Mouse (Mus musculus) neural tube, embryonic 13.5 days (tissue): Measurements from ENCODE around the gene Pth1r. TPM values are rescaled to one million over a fixed set of nuclear protein-coding genes. Genes with fewer than 3 reads are reported as not detected.
"Not testable (repeated sequence)": the region's sequence is repeated elsewhere in the genome, so short reads cannot be mapped to it uniquely, and the experiment has no call there.

Experiments
- ATAC-seq: fragments of 200-750 bp; cut with Nextera tagmentation; 2 replicates; pipeline ENCODE4 v1.8.0; 2017; ENCODE audit warnings: low read depth, mild to moderate bottlenecking, moderate TSS enrichment, moderate library complexity
- H3K27ac ChIP-seq: fragments of 300-500 bp; sonication (generic); replicated peaks from 2 replicates; pipeline ENCODE4 v1.5.1; 2015; ENCODE audit warnings: moderate library complexity, mild to moderate bottlenecking, inconsistent platforms
- H3K27me3 ChIP-seq: fragments of 300-500 bp; sonication (generic); 2 replicates; pipeline ENCODE4 v1.6.1; 2015; ENCODE audit warnings: mild to moderate bottlenecking, inconsistent platforms
- H3K36me3 ChIP-seq: fragments of 300-500 bp; sonication (generic); 2 replicates; pipeline ENCODE4 v1.6.1; 2015; ENCODE audit warnings: mild to moderate bottlenecking, inconsistent platforms
- H3K4me1 ChIP-seq: fragments of 300-500 bp; sonication (generic); replicated peaks from 2 replicates; pipeline ENCODE4 v1.6.1; 2015; ENCODE audit warnings: inconsistent platforms
- H3K4me2 ChIP-seq: fragments of 300-500 bp; sonication (generic); 2 replicates; pipeline ENCODE4 v1.6.1; 2015; ENCODE audit warnings: inconsistent platforms, mild to moderate bottlenecking, moderate library complexity
- H3K4me3 ChIP-seq: fragments of 300-500 bp; sonication (generic); 2 replicates; pipeline ENCODE4 v1.5.1; 2015; ENCODE audit warnings: mild to moderate bottlenecking, inconsistent platforms
- H3K9ac ChIP-seq: fragments of 300-500 bp; sonication (generic); 2 replicates; pipeline ENCODE4 v1.6.1; 2015; ENCODE audit warnings: moderate library complexity, mild to moderate bottlenecking, inconsistent platforms
- H3K9me3 ChIP-seq: fragments of 300-500 bp; sonication (generic); 2 replicates; pipeline ENCODE4 v1.6.1; 2016; ENCODE audit warnings: inconsistent platforms
- WGBS: fragments of 180-500 bp; shearing (Covaris S2); methylation state at CpG from one replicate; pipeline ENCODE4 v1.1.7; 2015; 5-methylcytosine and 5-hydroxymethylcytosine counted together
- polyA plus RNA-seq: library from polyadenylated mRNA; unstranded; fragments of >200 nt; fragmentation: Nextera tagmentation; extraction: Ambion mirVana; gene quantifications from 2 replicates; pipeline ENCODE4 v1.2.1, GENCODE M21; 2015

Pth1r gene
- polyA plus RNA-seq, 1 experiment from 2014 or later = 17.6 TPM

GRCm38 (mm10) chr9:110687061-110687460, 59.9 kb downstream of the Pth1r start:
- no peak overlapping the region for H3K4me2 ChIP-seq
- no peaks in the 10 kb centered on the region for H3K27me3 ChIP-seq
- 69% methylated on average over 5 of the region's 5 CpGs for WGBS
- H3K4me1 ChIP-seq = peaks cover 51% of the 10 kb centered on the region
- no peak for ATAC-seq
- no peak overlapping the region for H3K4me3 ChIP-seq
- H3K27ac ChIP-seq = no peak overlapping the region
- no peak overlapping the region for H3K9ac ChIP-seq
- H3K36me3 ChIP-seq = no peaks in the 10 kb centered on the region
- H3K9me3 ChIP-seq = no peaks in the 10 kb centered on the region

- ATAC-seq = no peak
These were observed 60.5 kb downstream of the Pth1r start for GRCm38 (mm10) chr9:110686472-110686871.

GRCm38 (mm10) chr9:110685591-110685990, 61.4 kb downstream of the Pth1r start:
- H3K27me3 ChIP-seq = no peaks in the 10 kb centered on the region
- no peak overlapping the region for H3K4me3 ChIP-seq
- ATAC-seq = no peak
- H3K27ac ChIP-seq = 0 out of 2 replicates have a peak overlapping the region, but pooled peaks have one; percentile 18
- WGBS = 73% methylated on average over 5 of the region's 5 CpGs
- no peaks in the 10 kb centered on the region for H3K36me3 ChIP-seq
- H3K9ac ChIP-seq = no peak overlapping the region
- H3K9me3 ChIP-seq = no peaks in the 10 kb centered on the region
- no peak overlapping the region for H3K4me2 ChIP-seq
- peaks cover 62% of the 10 kb centered on the region for H3K4me1 ChIP-seq

More at GRCm38 (mm10) chr9:110686472-110686871, 60.5 kb downstream of the Pth1r start:
- WGBS = 60% methylated on average over 3 of the region's 3 CpGs
- H3K4me2 ChIP-seq = no peak overlapping the region
- H3K4me3 ChIP-seq = no peak overlapping the region
- H3K9ac ChIP-seq = peak overlapping the region; percentile 22; the same call in 1 of the 2 replicates
- H3K36me3 ChIP-seq = no peaks in the 10 kb centered on the region
- H3K9me3 ChIP-seq = no peaks in the 10 kb centered on the region
- no peak overlapping the region for H3K27ac ChIP-seq
- peaks cover 57% of the 10 kb centered on the region for H3K4me1 ChIP-seq
- H3K27me3 ChIP-seq = no peaks in the 10 kb centered on the region

- peaks cover 62% of the 10 kb centered on the region for H3K4me1 ChIP-seq
- H3K27me3 ChIP-seq = no peaks in the 10 kb centered on the region
- H3K36me3 ChIP-seq = no peaks in the 10 kb centered on the region
- no peak for ATAC-seq
- WGBS = 67% methylated on average over 8 of the region's 8 CpGs
- H3K4me2 ChIP-seq = no peak overlapping the region
- H3K9ac ChIP-seq = no peak overlapping the region
- no peaks in the 10 kb centered on the region for H3K9me3 ChIP-seq
- no peak overlapping the region for H3K4me3 ChIP-seq
- H3K27ac ChIP-seq = 0 out of 2 replicates have a peak overlapping the region, but pooled peaks have one; percentile 18
These were observed 61.8 kb downstream of the Pth1r start for GRCm38 (mm10) chr9:110685187-110685586.

DNA sequence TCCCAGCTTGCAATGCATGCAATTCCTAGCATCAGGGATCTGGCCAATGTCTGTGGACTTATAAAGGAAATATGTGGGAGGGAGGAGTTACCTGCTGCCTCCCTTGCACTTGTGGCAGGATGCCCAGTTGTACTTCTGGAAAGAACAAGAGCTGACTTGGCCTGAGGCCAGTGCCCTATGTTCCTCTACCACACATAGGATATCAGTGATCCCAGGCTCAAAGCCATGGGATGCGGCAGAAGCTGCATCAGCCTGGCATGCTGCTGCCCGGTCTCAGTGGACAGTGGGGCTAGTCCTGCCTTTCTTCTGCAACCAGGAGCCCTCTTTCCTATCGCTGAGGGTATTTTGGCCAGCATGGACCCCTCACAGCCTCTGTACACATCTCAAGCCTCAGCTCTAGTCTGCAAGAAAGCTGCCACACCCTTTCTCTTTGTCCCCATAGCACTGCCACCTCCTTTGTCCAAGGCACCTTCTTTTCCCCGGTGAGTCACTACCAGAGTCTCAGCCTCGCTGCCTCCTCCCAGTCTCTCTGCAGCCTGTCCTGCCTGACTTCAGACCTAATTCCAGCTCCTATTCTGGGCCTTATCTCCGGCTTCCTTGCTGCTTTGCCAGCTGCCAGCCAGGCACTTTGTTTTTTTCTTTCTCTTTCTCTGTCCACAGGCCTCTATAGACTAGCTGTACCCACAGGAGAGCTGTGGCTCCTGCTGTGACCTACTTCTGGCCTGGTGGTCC, 62.7 kb downstream of the Pth1r start:
- no peaks in the 10 kb centered on the region for H3K9me3 ChIP-seq
- peak overlapping the region; percentile 81 for H3K27ac ChIP-seq
- peaks cover 62% of the 10 kb centered on the region for H3K4me1 ChIP-seq
- no peaks in the 10 kb centered on the region for H3K36me3 ChIP-seq
- no peak overlapping the region for H3K4me3 ChIP-seq
- peak overlapping the region; percentile 50; the same call in 1 of the 2 replicates for H3K9ac ChIP-seq
- no peak; the same call in 1 of the 2 replicates for ATAC-seq
- 64% methylated on average over 6 of the region's 6 CpGs for WGBS
- H3K27me3 ChIP-seq = no peaks in the 10 kb centered on the region
- H3K4me2 ChIP-seq = no peak overlapping the region

- peak overlapping the region; percentile 50; the same call in 1 of the 2 replicates for H3K9ac ChIP-seq
- no peak overlapping the region for H3K4me3 ChIP-seq
- no peaks in the 10 kb centered on the region for H3K9me3 ChIP-seq
- peaks cover 62% of the 10 kb centered on the region for H3K4me1 ChIP-seq
- ATAC-seq = no peak
- 59% methylated on average over 4 of the region's 4 CpGs for WGBS
- peak overlapping the region; percentile 81 for H3K27ac ChIP-seq
- H3K36me3 ChIP-seq = no peaks in the 10 kb centered on the region
- no peaks in the 10 kb centered on the region for H3K27me3 ChIP-seq
- H3K4me2 ChIP-seq = no peak overlapping the region
These were observed 63.3 kb downstream of the Pth1r start for GRCm38 (mm10) chr9:110683574-110684099.

DNA sequence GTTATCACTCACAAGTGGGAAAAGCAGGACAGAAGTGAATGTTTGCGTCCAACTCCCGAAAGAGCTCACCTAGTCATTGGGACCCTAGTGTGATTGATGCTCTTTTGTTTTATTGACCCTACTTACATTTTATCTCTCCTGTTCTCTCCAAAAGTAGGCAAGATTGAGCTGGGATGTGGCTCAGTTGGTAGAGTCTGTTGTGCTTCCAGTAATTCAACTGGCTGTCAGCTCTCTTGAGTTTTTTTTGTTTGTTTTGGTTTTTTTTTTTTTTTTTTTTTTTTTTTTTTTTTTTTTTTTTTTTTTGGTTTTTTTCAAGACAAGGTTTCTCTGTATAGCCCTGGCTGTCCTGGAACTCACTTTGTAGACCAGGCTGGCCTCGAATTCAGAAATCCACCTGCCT, 64.2 kb downstream of the Pth1r start:
- H3K27ac ChIP-seq = peak overlapping the region; percentile 83; the same call in 1 of the 2 replicates

DNA sequence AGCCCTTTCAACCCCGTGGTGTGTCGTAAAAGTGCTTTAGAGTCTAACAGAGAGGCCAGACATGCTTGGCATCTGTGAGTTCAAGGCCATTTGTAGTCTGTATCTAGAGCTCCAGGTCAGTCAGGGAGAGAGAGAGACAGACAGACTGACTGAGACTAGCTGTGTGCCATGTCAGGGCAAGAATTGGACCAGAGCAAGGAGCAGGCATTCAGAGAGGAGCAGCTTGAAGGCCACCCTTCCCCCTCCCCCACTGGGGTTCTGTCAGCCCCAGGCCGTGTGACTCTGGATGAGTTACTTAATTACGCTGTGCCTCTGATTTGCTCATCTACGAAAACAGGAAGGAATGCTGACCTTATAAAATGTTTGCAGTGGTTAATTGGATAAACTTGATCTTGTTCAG, 64.7 kb downstream of the Pth1r start:
- peak overlapping the region; percentile 83 for H3K27ac ChIP-seq
- no peaks in the 10 kb centered on the region for H3K27me3 ChIP-seq
- 29% methylated on average over 5 of the region's 5 CpGs for WGBS
- peak; percentile 57; the same call in 1 of the 2 replicates for ATAC-seq
- H3K4me1 ChIP-seq = peaks cover 68% of the 10 kb centered on the region
- H3K36me3 ChIP-seq = no peaks in the 10 kb centered on the region
- 0 out of 2 replicates have a peak overlapping the region, but pooled peaks have one; percentile 13 for H3K4me2 ChIP-seq
- no peak overlapping the region for H3K9ac ChIP-seq
- H3K9me3 ChIP-seq = no peaks in the 10 kb centered on the region
- no peak overlapping the region for H3K4me3 ChIP-seq

More for the DNA sequence above, 64.2 kb downstream of the Pth1r start:
- H3K9me3 ChIP-seq, H3K27me3 ChIP-seq, H3K4me2 ChIP-seq, H3K36me3 ChIP-seq, H3K9ac ChIP-seq, ATAC-seq, H3K4me3 ChIP-seq: not testable (repeated sequence)
- peaks cover 67% of the 10 kb centered on the region for H3K4me1 ChIP-seq
- 65% methylated on average over 3 of the region's 3 CpGs for WGBS

DNA sequence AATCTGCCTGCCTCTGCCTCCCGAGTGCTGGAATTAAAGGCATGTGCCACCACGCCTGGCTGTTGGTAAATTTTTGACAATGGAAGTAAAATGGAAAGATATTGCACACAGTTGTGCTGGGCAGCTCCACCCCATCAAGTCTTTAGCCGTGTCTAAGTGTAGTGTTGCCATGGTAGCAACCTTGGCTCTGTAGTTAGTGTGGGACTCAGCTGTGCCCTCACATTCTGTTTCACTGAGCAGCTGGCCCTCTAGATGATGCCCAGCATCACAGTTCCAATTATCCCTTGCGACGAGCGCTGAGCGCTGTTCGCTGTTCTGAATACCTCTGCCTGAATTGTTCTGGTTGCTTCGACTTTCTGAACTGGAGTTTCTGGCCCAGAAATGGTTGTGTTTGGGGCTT, 65.1 kb downstream of the Pth1r start:
- Histone ChIP-seq H3K9ac (no peak overlapping the region), H3K36me3 (no peaks in the 10 kb centered on the region), H3K27me3 (no peaks in the 10 kb centered on the region), H3K4me2 (0 out of 2 replicates have a peak overlapping the region, but pooled peaks have one; percentile 13), H3K4me1 (peaks cover 64% of the 10 kb centered on the region), H3K9me3 (no peaks in the 10 kb centered on the region), H3K27ac (peak overlapping the region; percentile 83), H3K4me3 (no peak overlapping the region)
- WGBS = 30% methylated on average over 9 of the region's 9 CpGs
- peak; percentile 83 for ATAC-seq

DNA sequence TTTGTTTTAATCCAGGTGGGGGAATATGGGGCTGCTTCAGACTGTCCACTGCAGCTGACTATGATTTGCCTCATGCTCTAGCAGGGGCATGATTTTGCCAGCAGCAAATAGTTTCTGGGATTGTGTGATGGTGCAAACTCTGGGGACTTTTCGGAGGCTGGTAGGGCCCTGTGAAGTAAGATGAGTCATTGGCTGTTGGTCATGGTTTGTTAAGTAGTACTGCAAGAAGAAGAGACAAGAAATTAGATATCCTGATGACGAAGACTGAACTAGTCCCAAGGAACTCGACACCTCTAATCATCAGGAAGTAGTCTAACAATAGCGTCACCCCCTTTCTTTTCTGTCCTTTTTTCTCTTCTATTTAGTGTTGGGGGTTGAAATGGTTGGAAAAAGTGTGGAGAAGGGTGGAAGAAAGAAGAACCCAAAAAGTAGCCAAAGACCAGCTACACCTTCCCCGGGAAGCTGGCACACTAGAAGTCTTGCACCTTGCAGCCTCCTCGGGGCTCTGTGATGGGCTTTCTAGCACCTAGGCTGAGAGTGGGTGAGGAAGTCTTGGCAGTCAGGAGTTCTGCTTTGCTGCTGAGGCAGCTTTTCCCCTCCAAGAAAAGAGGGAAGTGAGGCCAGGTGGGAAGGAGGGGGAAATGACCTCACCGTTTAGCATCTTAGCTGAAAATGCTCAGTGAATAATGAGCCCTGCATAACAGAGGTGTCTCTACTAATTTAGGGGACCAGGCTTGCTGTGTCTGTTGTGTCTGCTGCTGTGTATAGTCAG, 66.0 kb downstream of the Pth1r start:
- Histone ChIP-seq H3K27me3 (no peaks in the 10 kb centered on the region), H3K36me3 (no peaks in the 10 kb centered on the region), H3K9ac (no peak overlapping the region), H3K4me2 (no peak overlapping the region), H3K27ac (peak overlapping the region; percentile 83), H3K4me1 (peaks cover 60% of the 10 kb centered on the region), H3K4me3 (no peak overlapping the region), H3K9me3 (no peaks in the 10 kb centered on the region)
- no peak for ATAC-seq
- whole genome bisulfite sequencing = 92% methylated on average over 7 of the region's 7 CpGs

DNA sequence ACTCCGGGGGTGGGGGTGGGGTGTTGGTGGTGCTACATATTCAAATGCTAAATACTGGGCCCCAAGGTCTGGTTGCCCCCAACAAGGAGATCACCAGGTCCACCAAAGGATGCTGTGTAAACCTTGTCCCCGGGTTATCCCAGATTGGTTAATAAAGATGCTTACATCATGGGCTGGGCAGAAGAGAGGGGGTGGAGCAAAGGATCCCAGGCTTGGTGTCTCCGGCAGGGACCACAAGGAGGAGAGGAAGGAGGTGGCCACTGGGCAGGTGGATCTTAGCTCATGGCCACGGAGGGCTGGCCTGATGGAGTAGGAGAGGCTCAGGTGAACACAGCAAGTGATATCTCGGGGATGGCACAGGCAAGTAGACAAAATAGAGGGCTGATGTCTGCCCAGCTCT, 68.1 kb downstream of the Pth1r start:
- no peak for ATAC-seq
- H3K4me2 ChIP-seq = no peak overlapping the region

GRCm38 (mm10) chr9:110676492-110676911, 70.4 kb downstream of the Pth1r start:
- H3K27ac ChIP-seq = no peak overlapping the region
- H3K4me2 ChIP-seq = no peak overlapping the region
- H3K4me1 ChIP-seq = peaks cover 33% of the 10 kb centered on the region
- no peaks in the 10 kb centered on the region for H3K36me3 ChIP-seq
- H3K4me3 ChIP-seq = no peak overlapping the region
- no peak overlapping the region for H3K9ac ChIP-seq
- no peaks in the 10 kb centered on the region for H3K9me3 ChIP-seq
- H3K27me3 ChIP-seq = no peaks in the 10 kb centered on the region
- ATAC-seq = no peak
- WGBS = 88% methylated on average over 8 of the region's 8 CpGs

More for the DNA sequence above, 68.1 kb downstream of the Pth1r start:
- H3K36me3 ChIP-seq = no peaks in the 10 kb centered on the region
- H3K4me1 ChIP-seq = peaks cover 40% of the 10 kb centered on the region
- no peaks in the 10 kb centered on the region for H3K27me3 ChIP-seq
- H3K9me3 ChIP-seq = no peaks in the 10 kb centered on the region
- 79% methylated on average over 5 of the region's 5 CpGs for WGBS
- no peak overlapping the region for H3K9ac ChIP-seq
- no peak overlapping the region for H3K4me3 ChIP-seq
- no peak overlapping the region for H3K27ac ChIP-seq
